Mouse (Mus musculus) spleen, adult 2 months (tissue): ENCODE measurements around the gene Chd8. TPM values are rescaled to one million over a fixed set of nuclear protein-coding genes. Genes with fewer than 3 reads are reported as not detected.

ENCODE experiments used
- DNase-seq, 2 experiments: peaks; one replicate each; pipeline versions ENCODE4 v3.0.0 to v3.0.0-alpha.2; 2012 to 2021; ENCODE audit warnings: low spot score in 2 of 2, low read depth in 1 of 2
- H3K27ac ChIP-seq: fragments of 200-500 bp; 2 replicates; pipeline ENCODE4 v1.5.1; 2012; ENCODE audit warnings: low read length, inconsistent platforms; ENCODE audit not compliant: insufficient read depth
- H3K27me3 ChIP-seq: fragments of 200-500 bp; 2 replicates; pipeline ENCODE4 v1.6.1; 2012; ENCODE audit warnings: mild to moderate bottlenecking, moderate library complexity, low read length, inconsistent platforms; ENCODE audit not compliant: control insufficient read depth, insufficient read depth
- H3K36me3 ChIP-seq: fragments of 200-500 bp; 2 replicates; pipeline ENCODE4 v1.6.1; 2012; ENCODE audit warnings: mild to moderate bottlenecking, low read length, inconsistent platforms; ENCODE audit not compliant: control insufficient read depth, insufficient read depth
- H3K4me1 ChIP-seq: fragments of 200-500 bp; 2 replicates; pipeline ENCODE4 v1.6.1; 2011; ENCODE audit warnings: inconsistent platforms; ENCODE audit not compliant: control insufficient read depth, insufficient read depth, insufficient read length
- H3K4me3 ChIP-seq: fragments of 200-500 bp; 2 replicates; pipeline ENCODE4 v1.5.1; 2011; ENCODE audit warnings: mild to moderate bottlenecking, inconsistent platforms; ENCODE audit not compliant: insufficient read depth, insufficient read length; ENCODE audit errors: extremely low read depth
- CTCF ChIP-seq: fragments of 200-500 bp; IDR thresholded peaks from 2 replicates; pipeline ENCODE4 v1.5.1; 2011; ENCODE audit warnings: mild to moderate bottlenecking, inconsistent platforms; ENCODE audit not compliant: insufficient read depth, insufficient read length, insufficient replicate concordance; ENCODE audit errors: extremely low read depth
- POLR2A ChIP-seq: fragments of 200-500 bp; IDR thresholded peaks from 2 replicates; pipeline ENCODE4 v1.6.1; 2011; ENCODE audit warnings: low read depth, low read length, inconsistent platforms
- WGBS: fragments of 180-500 bp; shearing (Covaris S2); methylation state at CpG from one replicate; pipeline ENCODE4 v1.1.7; 2018; 5-methylcytosine and 5-hydroxymethylcytosine counted together
- polyA plus RNA-seq: library from polyadenylated mRNA; depleted of rRNA; stranded (reverse); fragments of >200 nt; gene quantifications from 2 replicates; pipeline ENCODE4 v1.2.3, GENCODE M21; 2012

Chd8 gene
- polyA plus RNA-seq, 1 experiment, result 33.2 TPM

DNA sequence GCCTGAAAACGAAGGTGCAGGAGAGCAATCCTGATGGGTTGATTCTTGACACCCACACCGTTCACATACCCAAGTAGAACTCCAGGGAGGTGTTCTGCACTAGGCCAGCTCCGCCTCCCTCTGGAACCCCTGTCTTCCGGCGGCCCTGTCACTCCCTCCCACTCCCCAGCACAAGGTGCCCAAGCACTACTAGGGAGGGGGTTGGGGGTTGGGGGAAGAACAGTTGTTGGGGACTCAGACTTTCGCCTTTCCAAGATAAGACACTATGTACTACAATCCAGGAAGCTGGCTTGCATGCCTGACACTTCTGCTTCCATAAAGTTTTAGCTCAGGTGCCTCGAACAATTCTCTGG is 12.9 kb downstream of the Chd8 start:
- H3K27ac ChIP-seq, result 0 out of 2 replicates have a peak overlapping the region, but pooled peaks have one; percentile 8
- H3K36me3 ChIP-seq, result no peaks in the 10 kb centered on the region
- H3K4me3 ChIP-seq, result peak overlapping the region; percentile 26; the same call in 1 of the 2 replicates
- WGBS, result 14% methylated on average over 7 of the region's 7 CpGs
- peaks cover 9% of the 10 kb centered on the region for H3K4me1 ChIP-seq
- TF ChIP-seq POLR2A (no peak), CTCF (no peak)
- no peaks in the 10 kb centered on the region for H3K27me3 ChIP-seq
- no peak for DNase-seq

DNA sequence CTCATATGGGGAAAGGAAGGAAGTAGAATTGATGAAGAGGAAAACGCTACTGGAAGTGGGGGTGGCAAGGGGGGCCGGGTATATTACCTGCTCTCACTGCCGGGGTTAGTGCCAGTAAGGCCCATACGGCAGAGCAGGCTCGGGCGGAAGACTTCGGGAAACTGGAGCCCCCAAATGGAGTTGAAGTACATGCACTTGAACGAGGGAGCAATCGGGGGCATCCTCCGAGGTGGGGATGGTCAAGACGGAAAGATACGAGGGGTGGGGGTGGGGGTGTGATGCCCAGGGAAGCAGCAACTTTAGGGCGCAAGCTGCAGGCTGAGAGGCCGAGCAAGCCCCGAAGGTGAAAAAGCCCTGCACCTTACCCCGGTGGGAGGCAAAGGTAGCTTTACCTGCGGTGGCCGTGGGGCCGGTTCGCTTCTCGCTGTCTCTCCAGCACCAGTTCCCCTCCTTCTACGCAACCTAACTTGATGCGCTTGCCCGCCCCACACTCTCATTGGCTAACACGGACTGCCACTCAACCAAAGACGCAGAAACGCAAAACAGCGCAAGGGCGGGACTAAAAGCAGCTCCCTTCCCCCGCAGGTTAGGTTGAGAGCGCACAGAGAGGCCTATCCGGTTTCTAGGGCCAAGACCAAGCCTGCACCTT is 13.4 kb downstream of the Chd8 start:
- Histone ChIP-seq H3K4me3 (peak overlapping the region; percentile 88), H3K27ac (peak overlapping the region; percentile 31), H3K27me3 (no peaks in the 10 kb centered on the region), H3K36me3 (no peaks in the 10 kb centered on the region), H3K4me1 (peaks cover 9% of the 10 kb centered on the region)
- peak; percentile 99 to 100 for DNase-seq
- TF ChIP-seq CTCF, result no peak
- TF ChIP-seq POLR2A, result peak; percentile 31; the same call in 1 of the 2 replicates
- under 1% methylated on average over 32 of the region's 32 CpGs for WGBS

DNA sequence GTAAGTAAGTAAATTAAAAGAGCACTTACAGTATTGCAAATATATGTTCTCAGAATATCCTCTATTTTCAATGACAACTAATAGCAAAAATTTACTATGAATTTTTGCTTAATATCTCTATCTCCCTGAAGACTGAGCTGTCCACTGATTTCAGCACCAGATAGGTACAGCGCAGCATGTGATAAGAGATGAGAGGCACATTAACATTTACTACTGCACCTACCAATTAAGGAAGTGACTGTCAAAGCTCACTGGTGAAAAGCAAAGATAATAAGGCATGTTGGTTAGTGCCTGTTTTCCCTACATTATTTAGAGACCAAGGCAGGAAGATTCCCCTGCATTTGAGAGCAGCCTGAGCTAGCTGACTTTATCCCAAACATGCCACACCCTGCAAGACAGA is 21.4 kb downstream of the Chd8 start:
- 98% methylated on average over 1 of the region's 1 CpGs for WGBS
- peaks cover 33% of the 10 kb centered on the region for H3K36me3 ChIP-seq

DNA sequence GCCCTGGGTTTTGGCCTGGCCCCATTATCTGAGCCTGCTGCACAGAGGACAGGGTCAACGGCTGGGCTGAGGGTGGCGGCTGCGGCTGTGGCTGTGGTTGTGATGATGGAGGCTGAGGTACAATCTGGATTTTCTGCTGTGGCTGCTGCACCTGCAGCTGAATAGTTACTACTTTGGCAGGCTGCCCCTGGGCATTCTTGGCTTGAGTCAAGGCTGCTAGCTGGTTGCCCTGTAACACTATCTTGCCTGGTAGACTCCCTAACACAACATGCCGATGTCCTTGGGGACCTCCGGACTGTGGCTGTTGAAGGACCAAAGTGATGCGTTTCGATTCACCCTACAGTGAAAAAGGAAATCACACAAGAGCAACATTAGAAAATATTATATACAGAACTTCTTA is 22.4 kb downstream of the Chd8 start:
- 90% methylated on average over 7 of the region's 7 CpGs for WGBS
- no peak overlapping the region for H3K27ac ChIP-seq
- no peak for DNase-seq
- no peaks in the 10 kb centered on the region for H3K4me1 ChIP-seq
- no peaks in the 10 kb centered on the region for H3K27me3 ChIP-seq
- TF ChIP-seq CTCF, result no peak
- TF ChIP-seq POLR2A, result no peak
- H3K36me3 ChIP-seq, result peaks cover 40% of the 10 kb centered on the region
- H3K4me3 ChIP-seq, result no peak overlapping the region

More for the DNA sequence above, 21.4 kb downstream of the Chd8 start:
- Histone ChIP-seq H3K27ac (no peak overlapping the region), H3K27me3 (no peaks in the 10 kb centered on the region), H3K4me1 (no peaks in the 10 kb centered on the region), H3K4me3 (no peak overlapping the region)
- TF ChIP-seq CTCF (no peak), POLR2A (no peak)
- no peak for DNase-seq

DNA sequence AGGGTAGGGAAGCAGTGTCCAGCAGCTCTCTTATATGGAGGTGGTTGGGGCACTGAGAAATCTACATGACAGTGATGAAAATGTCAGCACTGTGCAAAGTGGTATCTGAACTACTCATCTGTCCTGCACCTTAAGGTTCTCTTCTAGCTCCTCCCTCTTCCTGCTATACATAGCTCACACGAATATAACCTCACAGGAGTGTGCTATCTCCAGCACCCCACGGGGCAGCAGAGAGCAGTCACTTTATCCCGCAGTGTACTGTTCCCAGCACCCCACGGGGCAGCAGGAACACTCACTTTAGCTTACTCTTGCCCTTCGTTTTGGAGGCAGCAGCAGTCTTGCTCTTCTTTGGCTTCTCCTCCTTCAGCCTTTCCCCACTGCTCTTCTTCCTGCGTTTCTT is 25.3 kb downstream of the Chd8 start:
- 88% methylated on average over 6 of the region's 6 CpGs for WGBS
- H3K27me3 ChIP-seq, result no peaks in the 10 kb centered on the region
- no peak for TF ChIP-seq POLR2A
- TF ChIP-seq CTCF, result no peak
- H3K27ac ChIP-seq, result no peak overlapping the region
- no peaks in the 10 kb centered on the region for H3K4me1 ChIP-seq
- DNase-seq, result no peak
- peaks cover 49% of the 10 kb centered on the region for H3K36me3 ChIP-seq
- no peak overlapping the region for H3K4me3 ChIP-seq

DNA sequence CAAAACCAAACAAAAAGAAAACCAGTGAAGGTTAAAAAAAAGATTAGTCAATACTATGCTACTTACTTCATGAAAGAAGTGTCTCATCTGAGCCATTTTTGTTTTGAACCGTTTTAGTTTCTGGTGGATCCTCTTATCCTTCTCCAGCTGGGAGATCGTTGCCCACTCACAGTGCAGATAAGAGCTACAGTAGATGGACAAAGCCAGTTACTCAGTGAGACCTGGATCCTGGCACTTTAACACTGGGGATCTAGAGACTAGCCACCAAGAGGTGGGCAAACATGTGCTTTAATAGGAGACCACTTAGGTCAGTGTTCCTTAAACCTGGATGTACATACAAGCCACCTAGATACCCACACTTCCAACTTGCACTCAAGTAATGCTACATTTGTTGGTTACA is 31.6 kb downstream of the Chd8 start:
- no peak for DNase-seq
- H3K36me3 ChIP-seq, result peaks cover 47% of the 10 kb centered on the region
- H3K4me3 ChIP-seq, result no peak overlapping the region
- no peaks in the 10 kb centered on the region for H3K4me1 ChIP-seq
- 80% methylated on average over 2 of the region's 2 CpGs for WGBS
- H3K27me3 ChIP-seq, result no peaks in the 10 kb centered on the region
- H3K27ac ChIP-seq, result no peak overlapping the region
- no peak for TF ChIP-seq CTCF
- TF ChIP-seq POLR2A, result no peak

DNA sequence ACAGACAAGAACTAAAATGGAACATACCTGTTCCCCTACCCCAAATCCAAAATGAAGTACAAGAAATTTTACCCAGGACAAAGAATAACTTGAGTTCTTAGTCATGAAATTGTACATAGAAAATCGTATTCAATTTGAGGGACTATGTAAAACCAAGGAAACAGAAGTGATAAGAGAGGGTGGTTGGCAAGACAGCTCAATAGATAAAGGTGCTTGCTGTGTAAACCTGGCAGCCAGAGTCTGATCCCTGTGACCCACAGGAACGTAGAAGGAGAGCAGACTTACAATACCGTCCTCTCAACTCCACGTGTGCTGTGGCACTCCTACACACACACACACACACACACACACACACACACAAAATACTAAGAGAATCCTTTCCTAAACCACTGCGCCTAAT is 40.3 kb downstream of the Chd8 start:
- no peaks in the 10 kb centered on the region for H3K4me1 ChIP-seq
- no peak overlapping the region for H3K27ac ChIP-seq
- peaks cover 66% of the 10 kb centered on the region for H3K36me3 ChIP-seq
- DNase-seq, result no peak
- 82% methylated on average over 5 of the region's 5 CpGs for WGBS
- H3K27me3 ChIP-seq, result no peaks in the 10 kb centered on the region
- H3K4me3 ChIP-seq, result no peak overlapping the region
- TF ChIP-seq CTCF (no peak), POLR2A (no peak)
